Mouse (Mus musculus): ENCODE results near the gene Lpcat1.

GRCm38 (mm10) chr13:73441686-73442085, 25.3 kb upstream of the Lpcat1 start:
- TF ChIP-seq CTCF (IDR thresholded peaks at IDR 0.05; ENCODE audit: borderline replicate concordance, insufficient read depth, low read length) (no peak), POLR2A (IDR thresholded peaks at IDR 0.05; ENCODE audit: low read depth, low read length) (no peak)

All from embryonic fibroblast, embryonic 13.5 days (primary cell).